Comparison of ENCODE assay signal across 8 mouse cellular contexts in the genomic region with DNA sequence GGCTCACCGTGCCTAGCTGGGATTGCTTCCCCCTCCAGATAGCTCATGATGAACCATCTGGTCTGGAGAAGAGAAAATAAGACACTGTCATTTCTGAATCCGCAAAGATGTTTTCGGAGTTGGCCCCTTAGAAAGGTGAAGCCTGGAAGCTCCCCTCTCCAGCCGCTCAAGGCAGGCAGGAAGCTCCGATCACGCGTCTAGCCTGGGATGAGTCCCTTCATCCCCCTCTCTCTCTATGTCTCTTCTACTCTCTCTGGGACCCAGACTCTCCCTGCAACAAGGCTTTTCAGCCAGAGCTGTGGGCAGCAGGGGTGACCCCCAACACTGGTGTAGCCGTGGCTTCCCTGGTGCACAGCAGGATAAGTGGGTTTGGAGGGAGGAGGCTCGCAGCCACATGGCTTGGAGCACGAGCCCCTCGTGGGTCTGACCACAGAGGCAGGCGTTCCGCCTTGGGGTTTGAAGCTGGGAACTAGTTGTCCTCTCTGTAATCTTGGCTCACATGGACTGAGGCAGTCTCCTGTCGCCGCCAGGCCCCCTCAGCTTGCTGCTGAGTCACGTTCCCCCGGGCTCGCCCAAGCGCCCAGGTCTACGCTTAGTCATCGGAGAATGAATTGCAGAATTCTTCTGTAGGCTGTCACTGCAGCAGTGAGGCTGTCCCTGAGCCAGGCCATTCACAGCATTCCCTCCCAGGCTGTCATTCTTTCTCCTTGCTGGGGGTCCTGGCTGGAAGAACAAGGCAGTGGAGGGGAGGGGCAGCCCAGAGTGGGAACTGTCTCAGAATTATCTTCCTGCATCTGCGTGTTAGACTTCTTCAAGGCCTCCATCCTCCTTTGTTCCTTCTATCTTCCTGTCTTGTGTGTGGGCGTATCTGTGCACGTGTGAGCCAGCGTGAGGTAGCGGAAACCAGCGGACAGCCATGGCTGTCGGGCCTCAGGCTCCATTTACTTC. TPM values are rescaled to one million over a fixed set of nuclear protein-coding genes. Genes with fewer than 3 reads are reported as not detected.
DNase-seq lines count a peak whose midpoint lies in the region; ATAC-seq lines count a peak whose summit lies in the region.

No protein-coding gene starts in this region.

- H3K9me3 ChIP-seq in erythroblast, embryonic 14.5 days (ENCODE audit: control insufficient read depth, low read length) = peaks cover 28% of the 10 kb centered on the region
- no peaks in the 10 kb centered on the region for H3K9me3 ChIP-seq in liver, embryonic 15.5 days (replicated peaks)
- H3K9me3 ChIP-seq in stomach, embryonic 15.5 days = no peaks in the 10 kb centered on the region

- DNase-seq in ovary, adult 18-20 months (ENCODE audit: low spot score) = peak; percentile 26
- DNase-seq in ovary, postnatal 10 days (ENCODE audit: low spot score) = no peak
- peak; percentile 63 for DNase-seq in adrenal gland, adult 18-20 months (ENCODE audit: low spot score in 2 of 2)
- peak; percentile 71 for DNase-seq in heart, postnatal 25 days (ENCODE audit: low spot score)
- no peak for DNase-seq in ovary, postnatal 36 days (ENCODE audit: low spot score)

- intact Hi-C loops in heart, postnatal 25 days (cut with DNase I) = loop anchor here (10.0 kb wide), 1 partner anchor 168 kb away; no protein-coding TSS in a partner anchor

- H3K27me3 ChIP-seq in erythroblast, embryonic 14.5 days (ENCODE audit: control insufficient read depth) = no peaks in the 10 kb centered on the region
- H3K27me3 ChIP-seq in liver, embryonic 15.5 days = no peaks in the 10 kb centered on the region
- no peaks in the 10 kb centered on the region for H3K27me3 ChIP-seq in stomach, embryonic 15.5 days (replicated peaks)

- H3K9ac ChIP-seq in liver, embryonic 15.5 days = peak overlapping the region; percentile 65
- no peak overlapping the region for H3K9ac ChIP-seq in stomach, embryonic 15.5 days

- H3K4me2 ChIP-seq in liver, embryonic 15.5 days = peak overlapping the region; percentile 70
- H3K4me2 ChIP-seq in stomach, embryonic 15.5 days = no peak overlapping the region

- peaks cover 98% of the 10 kb centered on the region for H3K4me1 ChIP-seq in erythroblast, embryonic 14.5 days (ENCODE audit: control insufficient read depth)
- H3K4me1 ChIP-seq in liver, embryonic 15.5 days (replicated peaks) = peaks cover 94% of the 10 kb centered on the region
- H3K4me1 ChIP-seq in stomach, embryonic 15.5 days = no peaks in the 10 kb centered on the region

- peak; percentile 94 for ATAC-seq in liver, embryonic 15.5 days (ENCODE audit: insufficient read depth)
- peak; percentile 82 for ATAC-seq in stomach, embryonic 15.5 days (ENCODE audit: insufficient read depth, low FRiP score, low read depth)

- peaks cover 53% of the 10 kb centered on the region for H3K36me3 ChIP-seq in erythroblast, embryonic 14.5 days (ENCODE audit: control insufficient read depth)
- H3K36me3 ChIP-seq in liver, embryonic 15.5 days (replicated peaks) = 0 out of 2 replicates have a peak, but pooled peaks cover 14% of the 10 kb centered on the region
- no peaks in the 10 kb centered on the region for H3K36me3 ChIP-seq in stomach, embryonic 15.5 days

- peak overlapping the region; percentile 60 for H3K4me3 ChIP-seq in erythroblast, embryonic 14.5 days (replicated peaks)
- H3K4me3 ChIP-seq in liver, embryonic 15.5 days (replicated peaks) = peak overlapping the region; percentile 32
- H3K4me3 ChIP-seq in stomach, embryonic 15.5 days (replicated peaks) = no peak overlapping the region

- H3K27ac ChIP-seq in liver, embryonic 15.5 days (replicated peaks) = peak overlapping the region; percentile 99
- no peak overlapping the region for H3K27ac ChIP-seq in stomach, embryonic 15.5 days

- 28% methylated on average over 28 of the region's 28 CpGs for WGBS in liver, embryonic 15.5 days (ENCODE audit: insufficient replicate concordance)
- WGBS in stomach, embryonic 15.5 days = 60% methylated on average over 28 of the region's 28 CpGs

RNA-seq across cellular contexts. Expression of a gene that starts 13.2 kb away (rescaled TPM):
- total RNA-seq in adrenal gland, adult 18-20 months (2021) = 10 to 100 TPM; 39.1 to 42.2 TPM
- polyA plus RNA-seq in erythroblast, embryonic 14.5 days (2012) = 3.3 and 3.5 TPM in 2 replicates
- total RNA-seq in heart, postnatal 25 days (2021) = 10 to 100 TPM; 18.0 to 22.0 TPM
- 11.1 and 15.6 TPM in 2 replicates for polyA plus RNA-seq in liver, embryonic 15.5 days (2015; fragmentation: Nextera tagmentation; extraction: Ambion mirVana)
- 9.7 and 10.2 TPM in 2 replicates for polyA plus RNA-seq in stomach, embryonic 15.5 days (2015; fragmentation: Nextera tagmentation; extraction: Ambion mirVana)

RNA-seq across cellular contexts. Expression of a gene that starts 30.8 kb away (rescaled TPM):
- total RNA-seq in adrenal gland, adult 18-20 months (2021) = 10 to 100 TPM in 1 of 2 experiments, 1 to 10 TPM in 1; 3.3 to 17.1 TPM
- polyA plus RNA-seq in erythroblast, embryonic 14.5 days (2012) = not detected in 2 replicates
- total RNA-seq in heart, postnatal 25 days (2021) = 10 to 100 TPM; 18.3 to 27.6 TPM
- 0.06 and 0.20 TPM in 2 replicates for polyA plus RNA-seq in liver, embryonic 15.5 days (2015; fragmentation: Nextera tagmentation; extraction: Ambion mirVana)
- polyA plus RNA-seq in stomach, embryonic 15.5 days (2015; fragmentation: Nextera tagmentation; extraction: Ambion mirVana) = 0.12 and 0.35 TPM in 2 replicates

RNA-seq across cellular contexts. Expression of a gene that starts 46.3 kb away (rescaled TPM):
- not detected for total RNA-seq in adrenal gland, adult 18-20 months (2021)
- polyA plus RNA-seq in erythroblast, embryonic 14.5 days (2012) = not detected in 2 replicates
- total RNA-seq in heart, postnatal 25 days (2021) = not detected
- not detected in 2 replicates for polyA plus RNA-seq in liver, embryonic 15.5 days (2015; fragmentation: Nextera tagmentation; extraction: Ambion mirVana)
- polyA plus RNA-seq in stomach, embryonic 15.5 days (2015; fragmentation: Nextera tagmentation; extraction: Ambion mirVana) = 0.54 and 1.9 TPM in 2 replicates

RNA-seq across cellular contexts. Expression of a gene that starts 56.9 kb away (rescaled TPM):
- total RNA-seq in adrenal gland, adult 18-20 months (2021) = 10 to 100 TPM; 90.6 to 96.8 TPM
- polyA plus RNA-seq in erythroblast, embryonic 14.5 days (2012) = 11.7 and 12.6 TPM in 2 replicates
- 10 to 100 TPM; 34.4 to 43.0 TPM for total RNA-seq in heart, postnatal 25 days (2021)
- 74.7 and 77.6 TPM in 2 replicates for polyA plus RNA-seq in liver, embryonic 15.5 days (2015; fragmentation: Nextera tagmentation; extraction: Ambion mirVana)
- 189 and 211 TPM in 2 replicates for polyA plus RNA-seq in stomach, embryonic 15.5 days (2015; fragmentation: Nextera tagmentation; extraction: Ambion mirVana)

Comparison
In these comparisons a context has a peak if more than half of its experiments do, and no peak if none do; other contexts are left out.
1. DNase-seq: peak in ovary, adult 18-20 months (single experiment), adrenal gland, adult 18-20 months (2 of 2) and heart, postnatal 25 days (single experiment); none in ovary, postnatal 10 days (single experiment) and ovary, postnatal 36 days (single experiment).